Mouse (Mus musculus) cortical plate, adult 2 months (tissue): ENCODE measurements at regions not wholly inside any gene's neighbourhood (a gene's known extent, or its start where the extent isn't known, plus 50 kb on each side); places are given as distances from the start of the nearest gene placed in this dataset.

Experiments used
- CTCF ChIP-seq: fragments of 200-500 bp; IDR thresholded peaks from 2 replicates; pipeline ENCODE4 v1.5.1; 2011; ENCODE audit warnings: mild to moderate bottlenecking, control low read depth, low read length; ENCODE audit not compliant: insufficient read depth; ENCODE audit errors: extremely low read depth
- POLR2A ChIP-seq: fragments of 200-500 bp; IDR thresholded peaks from 2 replicates; pipeline ENCODE4 v1.6.1; 2011; ENCODE audit warnings: mild to moderate bottlenecking, low read length, control low read depth; ENCODE audit not compliant: insufficient read depth; ENCODE audit errors: extremely low read depth

GRCm38 (mm10) chr13:35604765-35605164 is 54.9 kb upstream of the Cdyl start:
- no peak for TF ChIP-seq CTCF
- no peak for TF ChIP-seq POLR2A
